Mouse (Mus musculus) layer of hippocampus, adult 8-10 months (tissue): ENCODE data around the gene Fam234a. TPM values are rescaled to one million over a fixed set of nuclear protein-coding genes. Genes with fewer than 3 reads are reported as not detected.
"Not testable (repeated sequence)": the region's sequence is repeated elsewhere in the genome, so short reads cannot be mapped to it uniquely, and the experiment has no call there.

Source experiments
- DNase-seq, 2 experiments: peaks; one replicate each; pipeline ENCODE4 v3.0.0; 2022; ENCODE audit warnings: low spot score in 2 of 2
- total RNA-seq, 4 experiments: library from RNA; stranded (reverse); gene quantifications; 2 replicates each; pipeline ENCODE4 v1.2.4; 2022

The Fam234a gene
- 10 to 100 TPM; 19.4 to 25.6 (median 21.6) TPM for total RNA-seq

GRCm38 (mm10) chr17:26244101-26244841 lies at the start of gene Fam234a:
TSS of gene Fam234a (minus strand) at chr17:26244242.
- DNase-seq = peak; percentile 88 to 93

- no peak for DNase-seq
Observed at GRCm38 (mm10) chr17:26289475-26289874, 45.4 kb upstream of the Fam234a start.

- DNase-seq = no peak
Observed at GRCm38 (mm10) chr17:26286199-26286955, 42.3 kb upstream of the Fam234a start.

GRCm38 (mm10) chr17:26276711-26277110 lies 32.7 kb upstream of the Fam234a start:
- no peak for DNase-seq

GRCm38 (mm10) chr17:26275933-26276332 lies 31.9 kb upstream of the Fam234a start:
- DNase-seq = no peak

GRCm38 (mm10) chr17:26272586-26272985 lies 28.5 kb upstream of the Fam234a start:
- no peak for DNase-seq

GRCm38 (mm10) chr17:26269577-26269976 lies 25.5 kb upstream of the Fam234a start:
- DNase-seq = not testable (repeated sequence)

GRCm38 (mm10) chr17:26268851-26269250 lies 24.8 kb upstream of the Fam234a start:
- DNase-seq = no peak

- DNase-seq = no peak
Observed at GRCm38 (mm10) chr17:26262384-26262783, 18.3 kb upstream of the Fam234a start.

GRCm38 (mm10) chr17:26261826-26262225 lies 17.8 kb upstream of the Fam234a start:
- no peak for DNase-seq

- DNase-seq = no peak
Observed at GRCm38 (mm10) chr17:26255313-26255712, 11.3 kb upstream of the Fam234a start.

GRCm38 (mm10) chr17:26253399-26253798 lies 9.4 kb upstream of the Fam234a start:
- DNase-seq = no peak

GRCm38 (mm10) chr17:26252539-26253251 lies 8.7 kb upstream of the Fam234a start, which contains the start of gene Luc7l:
TSS of gene Luc7l (plus strand) at chr17:26252896.
- peak; percentile 91 to 95 for DNase-seq

- DNase-seq = no peak
Observed at GRCm38 (mm10) chr17:26251886-26252538, 8.0 kb upstream of the Fam234a start.

- DNase-seq = no peak
Observed at GRCm38 (mm10) chr17:26243471-26244100, 456 bp downstream of the Fam234a start.

- DNase-seq = no peak
Observed at GRCm38 (mm10) chr17:26240990-26241389, 3.1 kb downstream of the Fam234a start.

GRCm38 (mm10) chr17:26240120-26240790 lies 3.8 kb downstream of the Fam234a start:
- DNase-seq = no peak

- no peak for DNase-seq
Observed at GRCm38 (mm10) chr17:26239551-26239950, 4.5 kb downstream of the Fam234a start.

GRCm38 (mm10) chr17:26237667-26238066 lies 6.4 kb downstream of the Fam234a start:
- DNase-seq = no peak

GRCm38 (mm10) chr17:26235077-26235815 lies 8.8 kb downstream of the Fam234a start:
- no peak for DNase-seq
